9 mouse cellular contexts compared by ENCODE assay signal in genomic region chr17:47295315-47296011, GRCm38 (mm10).
DNase-seq lines count a peak whose midpoint lies in the region.
"Had no signal": no experiment of that assay in that cellular context is flagged by ENCODE, and none has a peak within 500 bp of the region (broad histone marks: within the 10 kb centered on the region; RNA-seq: fewer than 3 reads in every experiment).

No protein-coding gene starts in this region.

- H3K4me1 ChIP-seq in heart, embryonic 10.5 days = peaks cover 34% of the 10 kb centered on the region
- peaks cover 63% of the 10 kb centered on the region for H3K4me1 ChIP-seq in megakaryocyte, embryonic 14.5 days

- peak overlapping the region; percentile 75 for H3K27ac ChIP-seq in heart, embryonic 10.5 days

- no peaks in the 10 kb centered on the region for H3K36me3 ChIP-seq in heart, embryonic 10.5 days
- peaks cover 34% of the 10 kb centered on the region for H3K36me3 ChIP-seq in megakaryocyte, embryonic 14.5 days (replicated peaks; ENCODE audit: low read length)

- H3K9me3 ChIP-seq in heart, embryonic 10.5 days = no peaks in the 10 kb centered on the region
- peaks cover 13% of the 10 kb centered on the region for H3K9me3 ChIP-seq in megakaryocyte, embryonic 14.5 days

- DNase-seq in embryo, embryonic 10 days (ENCODE audit: low spot score) = peak; percentile 26
- no peak for DNase-seq in embryo, embryonic 11 days
- no peak for DNase-seq in heart, embryonic 10.5 days (ENCODE audit: low spot score)
- DNase-seq in kidney, postnatal 10 days = peak; percentile 72
- no peak for DNase-seq in cerebellum, adult 18-20 months
- DNase-seq in frontal cortex, postnatal 14 days (ENCODE audit: low spot score in 2 of 2) = no peak
- DNase-seq in frontal cortex, postnatal 25 days (ENCODE audit: low spot score in 2 of 2) = no peak

- WGBS in heart, embryonic 10.5 days = 47% methylated on average over 17 of the region's 17 CpGs

- no peak overlapping the region for H3K4me3 ChIP-seq in heart, embryonic 10.5 days
- peak overlapping the region; percentile 88 for H3K4me3 ChIP-seq in megakaryocyte, embryonic 14.5 days (replicated peaks)
- H3K4me3 ChIP-seq: erythroblast, embryonic 14.5 days had no signal

- H3K27me3 ChIP-seq in heart, embryonic 10.5 days (ENCODE audit: insufficient read depth, poor library complexity, severe bottlenecking) = no peaks in the 10 kb centered on the region
- H3K27me3 ChIP-seq in megakaryocyte, embryonic 14.5 days (replicated peaks) = no peaks in the 10 kb centered on the region

Comparison
In these comparisons a context has a peak if more than half of its experiments do, and no peak if none do; other contexts are left out.
1. DNase-seq: peak in embryo, embryonic 10 days (single experiment) and kidney, postnatal 10 days (single experiment); none in embryo, embryonic 11 days (single experiment), heart, embryonic 10.5 days (single experiment), cerebellum, adult 18-20 months (0 of 2), frontal cortex, postnatal 14 days (0 of 2) and frontal cortex, postnatal 25 days (0 of 2).